Mouse (Mus musculus) adrenal gland, postnatal 25 days (tissue): Measurements from ENCODE around the gene Glt6d1. TPM values are rescaled to one million over a fixed set of nuclear protein-coding genes. Genes with fewer than 3 reads are reported as not detected.

ENCODE experiments used
- DNase-seq: peaks from one replicate; pipeline ENCODE4 v3.0.0; 2021; ENCODE audit warnings: mixed read lengths
- total RNA-seq: library from RNA; stranded (reverse); gene quantifications from 2 replicates; pipeline ENCODE4 v1.2.3, GENCODE M21; 2021

Gene Glt6d1
- total RNA-seq, 1 experiment from 2014 or later: not detected

DNA sequence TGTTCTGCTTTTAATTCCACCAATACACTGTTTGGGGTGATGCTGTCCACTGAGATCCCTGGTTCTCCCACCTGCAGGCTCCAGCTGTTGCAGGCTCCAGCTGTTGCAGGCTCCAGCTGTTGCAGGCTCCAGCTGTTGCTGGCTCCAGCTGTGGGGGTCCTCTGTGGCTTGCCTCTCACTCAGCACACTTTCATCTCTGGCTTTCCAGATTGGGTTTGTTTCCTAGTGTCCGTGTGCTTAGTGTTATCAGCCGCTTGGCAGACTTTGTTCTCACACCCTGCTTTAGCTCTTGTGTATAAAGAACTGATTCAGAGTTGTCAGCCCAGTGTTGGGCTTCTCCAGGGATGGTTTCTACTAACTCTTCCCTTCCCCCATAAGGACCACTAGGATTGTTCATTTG, 18.0 kb downstream of the Glt6d1 start:
- no peak for DNase-seq

DNA sequence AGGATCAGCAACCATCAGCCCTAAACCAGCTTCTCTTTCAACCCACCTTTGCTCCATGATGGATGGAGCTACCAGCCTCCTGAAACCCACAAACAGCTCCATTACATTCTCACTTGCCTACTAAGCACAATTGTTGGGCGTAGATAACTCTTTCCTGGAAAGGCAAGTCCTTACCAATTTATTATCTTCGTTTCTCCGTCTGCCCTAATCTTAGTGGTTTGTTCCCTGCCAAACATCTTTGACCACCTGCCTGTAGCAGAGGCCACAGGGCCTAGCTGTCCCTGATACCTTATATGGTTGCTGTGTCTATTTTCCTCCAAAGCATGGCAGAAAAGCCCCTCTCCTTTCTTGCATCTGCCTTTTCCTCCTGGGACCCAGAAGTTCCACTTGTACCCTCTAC, 26.6 kb downstream of the Glt6d1 start:
- no peak for DNase-seq

DNA sequence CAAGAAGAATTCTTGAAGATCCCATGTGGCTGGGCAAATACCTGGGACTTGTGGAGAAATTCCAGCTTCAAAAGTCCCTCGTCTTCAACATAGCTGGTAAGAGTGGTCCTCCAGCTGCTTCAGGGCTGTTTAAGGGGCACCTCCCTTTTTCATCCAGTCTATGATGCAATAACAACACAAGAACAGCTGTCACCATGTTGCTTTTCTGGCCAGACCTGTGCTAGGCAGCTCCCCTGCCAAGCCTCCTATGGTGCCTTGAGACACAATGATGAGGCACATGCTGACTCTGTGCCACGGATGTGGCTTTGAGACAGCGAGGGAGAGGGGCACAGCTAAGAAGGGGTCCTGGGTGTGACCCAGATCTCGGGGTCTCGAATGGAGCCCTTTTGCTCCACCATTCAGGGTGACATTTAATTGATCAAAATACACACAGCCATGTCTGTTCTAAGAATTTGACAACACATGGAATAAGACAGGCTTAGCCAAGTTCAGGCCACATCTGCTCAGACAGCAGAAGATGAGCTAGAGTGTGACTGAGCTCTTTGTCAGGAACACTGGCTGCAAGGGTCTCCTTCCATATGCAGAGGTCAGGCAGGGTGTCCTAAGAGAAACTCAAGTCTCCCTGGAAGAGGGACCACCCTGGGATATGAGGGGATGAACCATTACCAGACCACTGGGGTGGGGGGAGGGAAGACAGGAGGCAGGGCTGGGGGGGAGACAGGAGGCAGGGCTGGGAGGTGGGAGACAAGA, 29.9 kb downstream of the Glt6d1 start:
- no peak for DNase-seq

DNA sequence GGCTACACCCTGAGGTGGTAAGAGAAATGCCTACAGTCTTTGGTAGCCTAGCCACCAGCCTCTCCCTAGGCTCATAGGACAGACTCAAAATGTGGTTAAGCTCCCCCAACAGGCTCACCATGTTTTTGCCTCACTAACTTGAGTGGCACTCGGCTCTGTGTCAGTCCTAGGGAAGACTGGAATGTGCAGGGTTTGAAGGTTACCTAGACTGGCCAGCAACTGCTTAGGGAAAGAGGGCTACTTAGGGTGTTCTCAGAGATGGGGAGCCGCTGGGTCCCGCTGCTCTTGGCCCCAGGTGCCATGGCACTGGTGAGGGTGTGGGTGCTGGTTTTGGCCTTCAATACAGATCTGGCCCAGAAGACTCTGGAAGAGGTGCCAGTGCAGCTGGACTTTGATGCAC, 33.7 kb downstream of the Glt6d1 start, which contains the start of gene Gm13539:
Gene Gm13539 (plus strand): TSS at position 301 of the 400 bp plus-strand sequence.
- no peak for DNase-seq

DNA sequence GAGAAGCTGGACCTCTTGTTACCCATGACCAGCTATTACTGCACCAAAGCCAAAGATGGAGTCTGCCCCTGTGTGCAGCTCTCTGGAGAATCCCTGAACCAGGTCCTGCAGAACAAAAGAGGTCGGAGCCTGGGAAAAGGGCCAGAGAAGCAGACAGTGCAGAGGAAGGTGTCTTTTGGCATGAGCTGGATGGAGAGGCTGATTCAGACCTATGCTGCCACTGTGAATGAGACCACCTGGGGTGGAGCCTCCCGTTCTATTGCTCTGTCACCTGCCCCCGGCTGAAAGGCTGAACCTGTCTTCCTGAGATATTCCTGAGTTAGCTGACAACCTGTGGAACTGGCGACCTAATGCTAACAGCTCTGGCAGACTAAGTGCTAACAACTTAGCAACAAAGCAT, 34.7 kb downstream of the Glt6d1 start:
- no peak for DNase-seq

DNA sequence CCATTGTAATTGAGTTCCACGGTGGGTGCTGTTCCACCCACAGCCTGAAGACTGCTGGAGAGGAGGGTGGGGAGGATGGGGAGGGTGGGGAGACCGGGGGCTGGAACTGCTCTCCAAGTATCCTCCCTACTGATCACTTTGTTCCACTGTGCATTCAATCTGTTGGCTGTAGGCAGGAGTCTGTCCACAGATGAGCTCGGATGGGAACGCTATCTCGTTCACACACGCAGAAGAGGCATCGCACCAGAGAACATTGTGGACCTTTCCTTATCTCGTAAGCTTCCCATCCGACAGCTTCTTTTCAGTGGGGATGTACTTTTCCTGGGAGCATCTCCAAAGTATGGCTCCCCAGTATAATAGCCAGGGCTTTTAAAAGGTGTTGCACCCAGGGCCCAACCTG, 36.6 kb downstream of the Glt6d1 start:
- no peak for DNase-seq

DNA sequence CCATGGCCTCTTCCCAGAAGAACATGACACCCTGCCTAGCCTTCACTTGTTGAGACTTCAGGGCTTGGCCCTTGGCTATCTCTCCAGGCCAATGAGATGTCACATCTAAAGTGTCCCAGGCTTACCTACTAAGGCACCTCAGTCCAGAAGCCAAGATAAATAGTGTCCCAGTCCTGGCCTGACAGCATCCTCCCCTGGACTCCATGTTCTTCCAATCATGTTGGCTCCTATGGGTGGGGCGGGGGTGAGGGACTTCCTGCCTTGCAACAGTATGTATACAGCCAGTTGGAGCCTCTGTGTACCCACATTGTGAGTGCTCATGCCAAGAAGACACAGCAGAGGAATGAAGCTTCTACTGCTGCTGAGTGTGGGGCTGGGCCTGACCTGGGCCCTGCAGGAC, 38.9 kb downstream of the Glt6d1 start, which contains the start of gene Lcn11:
Gene Lcn11 (plus strand): TSS at position 301 of the 400 bp plus-strand sequence.
- DNase-seq: no peak

DNA sequence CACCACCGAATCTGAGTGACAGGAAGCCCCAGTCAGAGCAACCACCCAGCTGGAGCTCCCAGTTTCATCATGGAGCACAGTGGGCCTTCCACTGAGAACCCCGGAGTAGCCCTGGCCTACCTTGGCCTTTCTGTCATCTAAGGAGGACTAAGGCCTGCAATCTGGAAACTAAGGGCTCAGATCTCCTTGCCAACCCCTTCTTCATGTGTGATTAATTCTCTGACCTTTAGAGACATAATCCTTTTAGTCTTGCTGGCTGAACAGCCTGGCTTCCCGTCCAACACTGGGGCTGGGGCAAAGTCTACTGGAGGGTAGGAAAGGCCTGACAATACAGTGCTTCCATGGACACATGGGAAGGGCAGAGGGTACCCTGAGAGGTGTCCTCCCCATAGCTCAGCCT, 39.7 kb downstream of the Glt6d1 start:
- DNase-seq: peak; percentile 9

DNA sequence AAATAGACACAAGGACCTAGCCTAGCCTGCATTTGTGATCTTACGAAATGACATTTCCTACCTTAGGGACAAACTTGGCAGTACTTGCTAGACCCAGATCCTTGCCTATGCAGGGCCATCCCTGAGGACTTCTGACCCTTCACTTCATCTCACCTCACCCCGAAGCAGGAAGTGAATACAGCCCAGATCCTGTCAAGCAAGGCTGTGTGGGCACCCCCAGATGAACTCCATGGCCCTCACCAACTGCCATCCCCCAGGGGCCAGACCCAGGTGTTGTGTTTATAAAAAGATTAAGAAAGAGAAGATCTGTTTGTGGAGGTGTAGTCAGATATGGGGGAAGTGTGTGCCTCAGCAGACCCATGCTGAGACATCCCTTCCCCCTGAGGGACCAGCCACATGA, 41.0 kb downstream of the Glt6d1 start:
- no peak for DNase-seq

DNA sequence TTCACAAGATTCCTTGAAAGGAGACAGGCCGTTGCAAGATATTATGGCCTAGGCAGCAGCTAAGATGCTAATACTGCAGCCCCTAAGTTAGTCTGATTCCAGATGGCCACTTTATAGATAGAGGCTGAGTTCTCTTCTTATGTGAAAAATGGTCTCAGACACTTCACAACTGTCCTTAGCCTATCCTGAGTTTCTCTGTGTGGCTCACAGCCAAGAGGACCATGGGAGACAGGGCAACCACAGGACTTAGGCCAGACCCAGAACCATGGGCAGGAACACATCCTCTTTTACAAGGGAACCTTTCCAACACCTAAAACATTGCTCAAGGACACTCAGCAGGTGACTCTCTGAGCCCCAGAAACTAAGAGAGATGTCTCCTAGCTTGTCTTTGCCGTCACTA, 42.1 kb downstream of the Glt6d1 start:
- peak; percentile 11 for DNase-seq

DNA sequence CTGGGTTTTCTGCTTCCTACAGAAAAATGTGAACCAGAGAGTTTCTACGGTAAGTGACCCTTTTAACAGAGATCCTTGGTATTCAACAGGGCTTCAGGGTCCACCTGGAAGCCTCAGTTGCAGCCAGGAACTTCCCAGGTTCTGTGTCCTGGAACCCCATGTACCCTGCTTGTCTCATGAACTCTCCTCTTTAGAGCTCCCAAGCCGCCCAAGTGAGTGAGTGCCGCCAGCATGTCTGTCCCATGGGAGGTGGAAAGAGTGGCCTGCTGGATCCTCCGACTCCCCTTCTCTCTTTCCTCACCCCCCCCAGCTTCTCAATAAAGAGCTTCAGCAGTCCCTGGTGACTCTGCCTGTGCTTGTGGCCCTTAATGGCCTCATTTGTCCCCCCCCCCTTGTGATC, 47.9 kb downstream of the Glt6d1 start:
- no peak for DNase-seq

DNA sequence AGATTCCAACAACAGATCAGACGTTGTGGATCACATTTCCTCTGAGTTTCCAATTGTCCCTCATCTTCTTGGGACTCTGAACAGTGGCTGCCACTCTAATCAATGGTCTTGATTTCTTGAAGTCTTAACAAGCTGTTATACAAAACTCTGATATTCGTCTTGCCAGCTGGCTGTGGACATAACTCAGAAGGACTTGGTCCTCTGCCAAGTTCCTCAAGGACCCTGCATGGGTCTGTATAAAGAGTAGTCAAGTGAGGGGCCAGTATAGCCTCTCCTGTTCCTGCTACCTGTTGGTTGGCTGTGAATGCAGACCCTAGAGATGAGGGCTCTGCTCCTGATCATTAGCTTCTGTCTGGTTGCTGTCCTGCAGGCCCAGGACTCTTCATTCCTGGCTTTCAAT, 50.4 kb downstream of the Glt6d1 start, which contains the start of gene Lcn3:
Gene Lcn3 (plus strand): TSS at position 301 of the 400 bp plus-strand sequence.
- DNase-seq: no peak

DNA sequence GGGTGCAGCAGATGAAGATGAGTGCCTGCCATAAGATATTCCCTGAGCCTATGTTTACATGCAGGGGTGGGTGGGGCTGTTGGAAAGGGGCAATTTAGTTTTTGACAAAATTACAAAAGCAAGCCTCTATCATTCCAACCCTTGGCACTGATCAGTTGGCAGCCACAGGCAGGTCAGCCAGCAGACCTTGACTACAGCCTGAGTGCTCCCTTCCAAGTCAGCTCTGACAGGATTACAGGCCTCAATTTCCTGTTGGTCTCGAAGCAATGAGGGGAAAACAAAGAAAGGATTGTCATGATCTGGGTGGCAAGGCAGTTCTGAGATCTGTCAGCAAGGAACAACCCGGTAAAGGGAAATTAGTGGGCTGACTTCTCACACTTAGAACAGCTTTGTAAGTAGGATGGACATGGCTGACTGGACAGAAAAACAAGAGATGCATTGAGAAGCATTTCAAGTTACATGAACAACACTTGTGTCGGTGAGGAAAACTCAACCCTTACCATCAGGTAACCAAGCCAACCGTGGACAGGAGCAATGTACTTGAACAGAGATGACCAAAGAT, 57.5 kb downstream of the Glt6d1 start:
- no peak for DNase-seq

DNA sequence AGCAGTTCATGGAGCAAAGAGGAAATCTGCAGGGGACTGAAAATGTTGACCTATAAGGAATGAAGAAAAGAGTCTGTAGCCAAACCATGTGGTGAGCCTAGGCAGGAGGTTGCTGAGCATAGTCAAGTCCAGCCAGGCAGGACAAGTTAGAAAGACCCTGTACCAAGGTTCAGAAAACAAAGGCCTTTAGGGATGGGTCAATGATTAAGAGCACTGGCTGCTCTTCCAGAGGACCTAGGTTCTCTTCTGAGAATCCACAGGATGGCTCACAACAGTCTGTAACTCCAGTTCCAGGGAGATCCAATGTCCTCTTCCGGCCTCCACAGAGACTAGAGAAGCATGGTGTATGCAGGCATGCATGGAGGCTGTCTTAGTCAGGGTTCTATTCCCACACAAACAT, 61.4 kb downstream of the Glt6d1 start:
- DNase-seq: no peak

Other genes with a start within 250 kb of the Glt6d1 start
- 4.6 and 17.3 TPM in 2 replicates for gene Mamdc4, start 241.0 kb downstream of the Glt6d1 start, total RNA-seq
- gene Phpt1, start 240.6 kb downstream of the Glt6d1 start, total RNA-seq: 42.8 and 60.5 TPM in 2 replicates
- 1.6 and 2.6 TPM in 2 replicates for gene Ajm1, start 234.1 kb downstream of the Glt6d1 start, total RNA-seq
- 108 and 118 TPM in 2 replicates for gene Rabl6, start 207.3 kb downstream of the Glt6d1 start, total RNA-seq
- gene Ccdc183, start 198.2 kb downstream of the Glt6d1 start, total RNA-seq: not detected in 2 replicates
- 28.8 and 36.9 TPM in 2 replicates for gene Tmem141, start 193.8 kb downstream of the Glt6d1 start, total RNA-seq
- 2.6 and 2.7 TPM in 2 replicates for gene Fcna, start 187.8 kb downstream of the Glt6d1 start, total RNA-seq
- gene Lcn8, start 162.7 kb downstream of the Glt6d1 start, total RNA-seq: not detected in 2 replicates
- gene Lcn5, start 157.9 kb downstream of the Glt6d1 start, total RNA-seq: not detected in 2 replicates
- gene Lcn6, start 139.1 kb downstream of the Glt6d1 start, total RNA-seq: not detected in 2 replicates
- gene Lcn10, start 133.1 kb downstream of the Glt6d1 start, total RNA-seq: not detected in 2 replicates
- 0.61 TPM in 1 of 2 replicates, not detected in the other for gene Obp2a, start 115.8 kb downstream of the Glt6d1 start, total RNA-seq
- gene Bmyc, start 109.1 kb downstream of the Glt6d1 start, total RNA-seq: 45.0 and 47.9 TPM in 2 replicates
- gene Obp2b, start 78.8 kb downstream of the Glt6d1 start, total RNA-seq: not detected in 2 replicates
- not detected in 2 replicates for gene Lcn3, start 50.3 kb downstream of the Glt6d1 start, total RNA-seq
- not detected in 2 replicates for gene Lcn11, start 38.8 kb downstream of the Glt6d1 start, total RNA-seq
- not detected in 2 replicates for gene Gm13539, start 33.6 kb downstream of the Glt6d1 start, total RNA-seq
- not detected in 2 replicates for gene Lcn9, start 7.3 kb upstream of the Glt6d1 start, total RNA-seq
- not detected in 2 replicates for gene Sohlh1, start 31.4 kb upstream of the Glt6d1 start, total RNA-seq
- gene Kcnt1, start 47.9 kb upstream of the Glt6d1 start, total RNA-seq: 2.7 and 5.2 TPM in 2 replicates
- 30.2 and 37.1 TPM in 2 replicates for gene Camsap1, start 167.4 kb upstream of the Glt6d1 start, total RNA-seq
- 36.5 and 40.0 TPM in 2 replicates for gene Ubac1, start 205.9 kb upstream of the Glt6d1 start, total RNA-seq